Mouse (Mus musculus) bone marrow macrophage, adult 2 months (primary cell): ENCODE results near the gene Arid4a.

Experiments
- CTCF ChIP-seq: IDR thresholded peaks from 2 replicates; pipeline ENCODE4 v1.5.1; 2012; ENCODE audit warnings: low read depth, mild to moderate bottlenecking, low read length, moderate library complexity
- POLR2A ChIP-seq: IDR thresholded peaks from 2 replicates; pipeline ENCODE4 v1.6.1; 2012; ENCODE audit warnings: mild to moderate bottlenecking, low read depth, low read length, borderline replicate concordance

GRCm38 (mm10) chr12:71122731-71123130 is 106.9 kb downstream of the Arid4a start:
- no peak for TF ChIP-seq POLR2A
- no peak for TF ChIP-seq CTCF
